Comparison of ENCODE assay signal across 10 mouse cellular contexts in genomic region chr7:25073924-25074323, GRCm38 (mm10). TPM values are rescaled to one million over a fixed set of nuclear protein-coding genes. Genes with fewer than 3 reads are reported as not detected.
DNase-seq lines count a peak whose midpoint lies in the region; ATAC-seq and TF ChIP-seq lines count a peak whose summit lies in the region.
"Had no signal": no experiment of that assay in that cellular context is flagged by ENCODE, and none has a peak within 500 bp of the region (broad histone marks: within the 10 kb centered on the region; RNA-seq: fewer than 3 reads in every experiment).

No protein-coding gene starts in this region.

- no peak for ATAC-seq in liver, embryonic 12.5 days
- no peak for ATAC-seq in liver, postnatal 0 days
- no peak for ATAC-seq in forebrain, embryonic 15.5 days (replicated peaks)
- no peak for ATAC-seq in kidney, embryonic 16.5 days (ENCODE audit: low FRiP score, low TSS enrichment)
- ATAC-seq: inflammation-experienced regulatory T-cells, adult 6 months had no signal

- H3K4me2 ChIP-seq in liver, embryonic 12.5 days = no peak overlapping the region
- H3K4me2 ChIP-seq in liver, postnatal 0 days (ENCODE audit: low read depth, low read length) = no peak overlapping the region
- no peak overlapping the region for H3K4me2 ChIP-seq in forebrain, embryonic 15.5 days (replicated peaks)
- H3K4me2 ChIP-seq in kidney, embryonic 16.5 days (replicated peaks; ENCODE audit: low read depth, low read length) = no peak overlapping the region

- WGBS in liver, embryonic 12.5 days (ENCODE audit: insufficient replicate concordance) = 71% methylated on average over 8 of the region's 8 CpGs
- 70% methylated on average over 8 of the region's 8 CpGs for WGBS in liver, postnatal 0 days (ENCODE audit: insufficient replicate concordance)
- 74% methylated on average over 8 of the region's 8 CpGs for WGBS in forebrain, embryonic 15.5 days
- 71% methylated on average over 8 of the region's 8 CpGs for WGBS in kidney, embryonic 16.5 days

- H3K9ac ChIP-seq in liver, embryonic 12.5 days = no peak overlapping the region
- no peak overlapping the region for H3K9ac ChIP-seq in liver, postnatal 0 days (replicated peaks)
- peak overlapping the region; percentile 96; the same call in 1 of the 2 replicates for H3K9ac ChIP-seq in forebrain, embryonic 15.5 days (replicated peaks)
- H3K9ac ChIP-seq in kidney, embryonic 16.5 days (replicated peaks; ENCODE audit: low read length) = no peak overlapping the region

- no peaks in the 10 kb centered on the region for H3K36me3 ChIP-seq in liver, embryonic 12.5 days
- H3K36me3 ChIP-seq in liver, postnatal 0 days (replicated peaks; ENCODE audit: insufficient read depth, low read length) = no peaks in the 10 kb centered on the region
- no peaks in the 10 kb centered on the region for H3K36me3 ChIP-seq in forebrain, embryonic 15.5 days
- H3K36me3 ChIP-seq in kidney, embryonic 16.5 days (ENCODE audit: insufficient read depth, low read length) = peaks cover 4% of the 10 kb centered on the region; the same call in 1 of the 2 replicates

- no peaks in the 10 kb centered on the region for H3K9me3 ChIP-seq in liver, embryonic 12.5 days (replicated peaks)
- no peaks in the 10 kb centered on the region for H3K9me3 ChIP-seq in liver, postnatal 0 days (ENCODE audit: low read length)
- H3K9me3 ChIP-seq in forebrain, embryonic 15.5 days = no peaks in the 10 kb centered on the region
- no peaks in the 10 kb centered on the region for H3K9me3 ChIP-seq in kidney, embryonic 16.5 days (ENCODE audit: low read length)

- TF ChIP-seq CTCF in liver, postnatal 0 days (IDR thresholded peaks at IDR 0.05; ENCODE audit: low read depth) = no peak

- no peak overlapping the region for H3K4me3 ChIP-seq in liver, embryonic 12.5 days
- H3K4me3 ChIP-seq in liver, postnatal 0 days (ENCODE audit: low read depth, low read length) = no peak overlapping the region
- H3K4me3 ChIP-seq in forebrain, embryonic 15.5 days = no peak overlapping the region
- H3K4me3 ChIP-seq in kidney, embryonic 16.5 days (ENCODE audit: low read length) = no peak overlapping the region
- H3K4me3 ChIP-seq: erythroblast, embryonic 14.5 days had no signal

- H3K27ac ChIP-seq in liver, embryonic 12.5 days = peak overlapping the region; percentile 69
- H3K27ac ChIP-seq in liver, postnatal 0 days (ENCODE audit: low read depth) = no peak overlapping the region
- H3K27ac ChIP-seq in forebrain, embryonic 15.5 days (replicated peaks) = peak overlapping the region; percentile 92
- H3K27ac ChIP-seq in kidney, embryonic 16.5 days (ENCODE audit: low read length) = no peak overlapping the region

- TF ChIP-seq EP300 in liver, postnatal 0 days (IDR thresholded peaks at IDR 0.05; ENCODE audit: low read depth) = no peak

- H3K27me3 ChIP-seq in liver, embryonic 12.5 days (replicated peaks) = peaks cover 3% of the 10 kb centered on the region; the same call in 1 of the 2 replicates
- H3K27me3 ChIP-seq in liver, postnatal 0 days (ENCODE audit: insufficient read depth, low read length) = no peaks in the 10 kb centered on the region
- H3K27me3 ChIP-seq in forebrain, embryonic 15.5 days = no peaks in the 10 kb centered on the region
- no peaks in the 10 kb centered on the region for H3K27me3 ChIP-seq in kidney, embryonic 16.5 days (ENCODE audit: insufficient read depth, low read length)

- no peak for DNase-seq in liver, postnatal 0 days
- peak; percentile 76 to 81 for DNase-seq in left cerebral cortex, adult 9 months (ENCODE audit: low spot score in 2 of 2)
- DNase-seq in right cerebral cortex, postnatal 10 days (ENCODE audit: low spot score in 2 of 2) = peak; percentile 78 to 89
- DNase-seq in cerebellum, adult 18-20 months = no peak
- no peak for DNase-seq in cerebellum, postnatal 14 days

- H3K4me1 ChIP-seq in liver, embryonic 12.5 days = peaks cover 71% of the 10 kb centered on the region
- H3K4me1 ChIP-seq in liver, postnatal 0 days (ENCODE audit: insufficient read depth) = peaks cover 47% of the 10 kb centered on the region
- peaks cover 70% of the 10 kb centered on the region for H3K4me1 ChIP-seq in forebrain, embryonic 15.5 days
- peaks cover 43% of the 10 kb centered on the region for H3K4me1 ChIP-seq in kidney, embryonic 16.5 days (ENCODE audit: insufficient read depth, low read length)

RNA-seq across cellular contexts. Expression of gene Zfp574, which starts 1.6 kb away (rescaled TPM):
- polyA plus RNA-seq in liver, embryonic 12.5 days (2016; fragmentation: Nextera tagmentation; extraction: Ambion mirVana) = 14.4 and 15.7 TPM in 2 replicates
- 9.4 and 10.8 TPM in 2 replicates for polyA plus RNA-seq in liver, postnatal 0 days (2015; fragmentation: Nextera tagmentation; extraction: Ambion mirVana)
- 35.8 and 40.8 TPM in 2 replicates for polyA plus RNA-seq in forebrain, embryonic 15.5 days (2015; fragmentation: Nextera tagmentation; extraction: Ambion mirVana)
- polyA plus RNA-seq in kidney, embryonic 16.5 days (2015; fragmentation: Nextera tagmentation; extraction: Ambion mirVana) = 37.7 and 44.1 TPM in 2 replicates

RNA-seq across cellular contexts. Expression of gene Grik5, which starts 1.8 kb away (rescaled TPM):
- 2.5 and 3.0 TPM in 2 replicates for polyA plus RNA-seq in liver, embryonic 12.5 days (2016; fragmentation: Nextera tagmentation; extraction: Ambion mirVana)
- polyA plus RNA-seq in liver, postnatal 0 days (2015; fragmentation: Nextera tagmentation; extraction: Ambion mirVana) = 0.69 and 0.76 TPM in 2 replicates
- 15.9 and 17.1 TPM in 2 replicates for polyA plus RNA-seq in forebrain, embryonic 15.5 days (2015; fragmentation: Nextera tagmentation; extraction: Ambion mirVana)
- polyA plus RNA-seq in kidney, embryonic 16.5 days (2015; fragmentation: Nextera tagmentation; extraction: Ambion mirVana) = 5.1 and 6.3 TPM in 2 replicates

Comparison
In these comparisons a context has a peak if more than half of its experiments do, and no peak if none do; other contexts are left out.
1. H3K27ac ChIP-seq: peak in liver, embryonic 12.5 days (single experiment) and forebrain, embryonic 15.5 days (single experiment); none in liver, postnatal 0 days (single experiment) and kidney, embryonic 16.5 days (single experiment).
2. DNase-seq: peak in left cerebral cortex, adult 9 months (2 of 2) and right cerebral cortex, postnatal 10 days (2 of 2); none in liver, postnatal 0 days (single experiment), cerebellum, adult 18-20 months (0 of 2) and cerebellum, postnatal 14 days (0 of 2).